Mouse (Mus musculus): ENCODE data around the gene Slc1a3. TPM values are rescaled to one million over a fixed set of nuclear protein-coding genes. Genes with fewer than 3 reads are reported as not detected.

Slc1a3 gene
- total RNA-seq, 4 experiments from 2014 or later, result 285 to 336 (median 314) TPM

DNA sequence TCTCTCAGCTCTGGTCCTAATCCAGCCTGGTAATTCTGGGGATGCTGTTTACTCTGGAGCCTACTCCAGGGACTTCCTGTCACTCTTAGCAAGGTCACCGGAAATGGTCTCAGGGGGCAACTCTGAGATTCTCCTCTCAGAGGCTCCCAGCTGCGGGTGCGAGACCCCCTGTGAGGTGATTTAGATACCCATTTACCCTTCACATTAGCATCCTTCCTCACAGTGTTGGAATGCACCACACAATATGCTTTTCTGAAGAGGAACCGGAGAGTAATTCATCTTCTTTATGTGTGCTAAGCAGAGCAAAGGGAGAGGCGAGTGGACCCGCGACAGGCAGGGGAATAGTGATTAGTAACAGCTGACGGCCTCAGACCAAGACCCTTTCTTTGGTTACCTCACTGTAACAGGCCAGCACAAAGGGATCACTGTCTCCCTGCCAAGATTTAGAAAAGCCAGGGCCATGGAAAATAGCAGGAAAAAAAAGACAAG, 51.0 kb downstream of the Slc1a3 start:
- DNase-seq (ENCODE audit: low spot score in 2 of 2), result peak in 1 of 2 experiments; percentile 55

DNA sequence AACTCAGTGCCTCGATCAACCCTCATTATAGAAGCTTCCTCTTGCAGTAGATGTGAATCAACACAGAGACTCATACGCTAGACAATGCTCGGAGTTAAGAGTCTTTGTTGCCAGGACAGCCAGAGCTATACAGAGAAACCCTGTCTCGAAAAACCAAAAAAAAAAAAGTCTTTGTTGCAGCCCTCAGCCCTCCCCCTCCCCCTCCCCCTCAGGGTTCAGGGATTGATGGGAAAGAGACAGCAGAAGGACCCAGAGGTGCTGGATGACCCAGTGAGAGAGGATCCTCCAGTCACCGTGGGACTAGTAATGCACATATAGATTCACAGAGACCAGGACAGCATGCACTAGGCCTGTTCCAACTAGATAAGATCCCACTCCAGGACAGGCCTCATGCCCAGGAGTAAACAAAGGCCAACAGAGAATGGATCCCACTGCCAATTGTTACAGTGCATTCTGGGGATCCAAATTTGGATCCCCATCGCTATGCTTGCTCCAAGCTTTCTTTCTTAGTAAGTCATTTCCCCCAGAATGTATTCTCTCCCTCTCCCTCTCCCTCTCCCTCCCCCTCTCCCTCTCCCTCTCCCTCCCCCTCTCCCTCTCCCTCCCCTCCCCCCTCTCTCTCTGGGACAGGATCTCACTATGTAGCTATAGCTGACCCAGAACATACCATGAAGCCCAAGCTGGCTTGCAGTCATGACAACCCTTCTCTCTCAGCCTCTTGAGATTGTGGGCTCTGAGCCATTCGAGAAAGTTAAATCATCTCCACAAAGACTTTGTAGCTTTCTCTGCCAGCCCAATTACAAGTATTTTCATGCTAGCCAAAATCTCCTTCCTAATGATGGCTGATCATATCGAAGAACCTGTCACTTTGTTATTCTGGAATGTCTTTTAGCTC, 52.2 kb downstream of the Slc1a3 start:
- no peak for DNase-seq (ENCODE audit: low spot score in 2 of 2)

DNA sequence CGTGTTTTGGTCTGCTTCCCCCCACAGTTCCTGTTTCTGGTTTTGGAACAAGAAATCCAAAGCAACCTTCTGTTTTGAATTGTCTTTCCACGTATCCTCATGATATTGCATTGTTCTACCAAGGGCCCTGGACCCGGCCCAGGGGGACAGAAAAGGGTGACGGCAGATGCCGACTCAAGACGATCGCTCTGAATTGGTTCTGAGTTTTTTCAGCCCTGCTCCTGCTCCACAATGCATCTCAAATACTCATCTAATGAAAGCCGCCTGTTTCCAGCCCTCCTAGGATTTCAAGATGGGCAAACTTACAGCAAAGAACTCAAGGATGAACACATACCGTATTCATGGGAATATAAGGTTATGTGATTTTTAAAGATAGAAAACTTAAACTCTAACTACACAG, 55.3 kb downstream of the Slc1a3 start:
- no peak for DNase-seq (ENCODE audit: low spot score in 2 of 2)

DNA sequence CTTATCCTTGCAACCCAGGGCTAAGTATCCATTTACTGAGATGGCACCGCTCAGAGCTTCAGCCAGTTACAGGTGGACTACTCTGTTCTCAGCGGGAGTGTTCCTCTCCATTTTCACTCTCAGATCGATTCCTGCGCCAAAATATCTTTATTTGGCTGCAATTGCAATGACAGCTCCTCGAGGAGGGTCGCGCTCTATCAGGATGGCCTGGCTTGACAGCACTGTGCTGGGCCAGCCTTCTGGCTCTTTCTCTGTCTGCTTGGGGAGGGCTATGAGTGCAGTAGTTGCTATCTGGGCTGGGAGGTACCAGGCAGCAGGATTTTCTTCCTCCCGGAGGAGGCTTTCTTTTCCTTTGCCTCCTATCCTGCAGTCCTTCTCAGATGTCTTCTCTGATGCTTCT, 57.9 kb downstream of the Slc1a3 start:
- no peak for DNase-seq (ENCODE audit: low spot score in 2 of 2)

DNA sequence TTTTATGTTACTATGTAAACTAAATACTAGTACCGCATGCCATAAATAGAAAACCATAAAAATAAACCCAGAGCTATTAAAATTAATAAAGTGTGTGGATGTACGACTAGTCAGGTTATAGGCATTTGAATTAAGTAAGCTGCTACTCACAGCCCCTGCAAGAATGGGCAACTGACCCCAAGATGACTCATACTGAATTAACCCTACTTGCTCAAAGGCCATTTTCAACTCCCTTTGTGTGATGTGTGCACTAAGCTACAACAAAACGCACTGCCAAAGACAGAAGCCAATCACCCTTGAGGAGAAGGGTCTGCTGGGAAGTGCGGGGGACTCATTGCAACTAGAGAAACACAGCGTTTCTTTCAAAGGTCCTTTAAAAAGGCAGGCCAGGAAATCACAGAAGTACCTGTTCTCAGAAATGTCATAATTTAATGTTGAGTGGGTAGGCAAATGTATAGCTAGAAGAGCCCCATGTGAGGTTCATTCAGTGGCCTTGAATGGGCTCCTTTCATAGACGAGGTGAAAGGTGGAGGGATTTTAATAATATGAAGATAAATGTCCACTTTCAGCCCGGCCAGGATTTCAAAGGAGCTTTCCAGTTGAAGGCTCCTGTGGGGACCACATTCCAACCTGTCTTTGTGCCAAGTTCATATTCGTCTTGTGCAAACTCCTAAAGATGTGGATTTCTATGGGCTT, 66.4 kb downstream of the Slc1a3 start:
- no peak for DNase-seq (ENCODE audit: low spot score in 2 of 2)

DNA sequence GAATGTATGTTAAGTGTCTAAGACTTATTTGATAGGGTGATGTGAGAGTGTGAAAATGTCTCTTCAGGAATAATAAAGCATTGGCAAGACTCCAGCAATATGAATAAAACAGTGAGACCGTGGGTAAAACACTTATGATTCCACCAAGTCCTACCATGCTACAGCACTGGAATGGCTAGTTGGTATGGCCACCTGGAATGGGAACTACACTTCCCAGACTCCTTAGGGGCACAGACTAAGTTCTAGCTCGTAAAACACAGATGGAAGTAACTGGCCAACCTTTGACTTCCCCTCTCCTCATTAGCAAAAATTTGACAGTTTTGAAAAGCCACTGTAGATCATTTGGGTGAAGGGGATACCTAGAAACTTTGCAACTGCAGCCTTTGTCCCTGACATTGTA, 70.7 kb downstream of the Slc1a3 start:
- no peak for DNase-seq (ENCODE audit: low spot score in 2 of 2)

DNA sequence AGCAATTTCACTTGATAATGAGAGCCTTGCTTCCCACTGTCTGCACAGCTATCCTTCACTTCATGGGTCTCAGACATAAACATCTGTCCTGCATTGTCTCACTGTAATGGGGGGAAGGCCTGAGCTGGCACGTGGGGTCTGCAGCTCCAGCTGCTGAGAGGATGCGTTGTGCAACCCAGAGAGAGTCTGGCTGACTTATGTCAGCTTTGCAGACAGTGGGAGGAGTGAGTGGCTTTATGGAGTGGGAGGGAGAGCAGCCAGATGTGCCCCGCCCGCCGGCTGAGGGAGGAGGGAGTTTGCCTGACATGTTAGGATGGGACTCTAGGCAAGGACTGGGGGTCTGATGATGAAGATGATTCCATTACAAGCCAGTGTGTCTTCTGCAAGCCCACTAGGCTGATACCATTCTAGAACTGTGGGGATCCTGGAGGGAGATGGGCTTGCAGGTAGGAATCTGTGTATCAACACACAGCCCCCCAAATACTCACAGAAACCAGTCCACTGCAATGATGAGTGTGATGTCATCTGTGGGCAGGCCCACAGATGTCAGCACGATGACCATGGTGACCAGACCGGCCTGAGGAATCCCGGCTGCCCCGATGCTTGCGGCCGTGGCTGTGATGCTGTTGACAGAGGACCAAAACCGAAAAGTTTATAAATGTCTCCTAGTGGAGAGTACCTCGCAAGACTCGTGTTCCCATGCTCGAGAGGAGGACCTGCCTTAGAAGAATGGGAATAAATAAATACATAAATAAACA, 71.8 kb downstream of the Slc1a3 start:
- no peak for DNase-seq (ENCODE audit: low spot score in 2 of 2)

DNA sequence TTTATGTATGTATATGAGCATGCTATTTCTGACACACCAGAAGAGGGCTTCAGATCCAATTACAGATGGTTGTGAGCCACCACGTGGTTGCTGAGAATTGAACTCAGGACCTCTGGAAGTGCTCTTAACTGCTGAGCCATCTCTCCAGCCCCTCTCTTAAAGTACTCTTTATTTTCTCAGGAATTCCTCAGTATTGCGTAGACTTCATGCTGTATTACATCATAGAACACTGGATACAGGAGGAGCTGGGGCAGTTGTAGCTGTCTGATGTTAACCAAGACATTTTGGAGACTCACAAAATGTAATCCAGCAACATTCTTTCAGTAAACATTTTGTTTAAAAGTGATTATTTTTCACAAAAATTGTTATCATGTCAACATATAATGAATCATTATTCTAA, 73.3 kb downstream of the Slc1a3 start:
- DNase-seq (ENCODE audit: low spot score in 2 of 2), result no peak

DNA sequence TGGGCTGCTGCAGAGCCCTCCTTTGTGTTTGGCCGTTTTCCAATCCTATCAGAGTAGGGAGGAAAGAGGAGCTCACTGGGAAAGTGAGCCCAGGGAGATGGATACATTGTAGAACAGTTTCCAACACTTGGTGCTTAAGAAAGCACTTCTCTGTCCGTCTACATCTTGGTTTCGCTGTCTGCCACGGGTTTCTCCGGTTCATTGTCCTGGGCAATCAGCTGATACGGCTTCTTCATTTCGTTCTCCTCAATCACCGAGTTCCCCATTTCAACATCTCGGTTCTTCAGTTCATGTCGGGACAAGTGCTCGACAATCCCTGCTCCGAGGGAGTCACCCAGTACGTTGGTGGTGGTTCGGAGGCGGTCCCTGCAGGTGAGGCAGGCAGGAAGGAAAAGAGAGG, 74.6 kb downstream of the Slc1a3 start:
- DNase-seq (ENCODE audit: low spot score in 2 of 2), result no peak

DNA sequence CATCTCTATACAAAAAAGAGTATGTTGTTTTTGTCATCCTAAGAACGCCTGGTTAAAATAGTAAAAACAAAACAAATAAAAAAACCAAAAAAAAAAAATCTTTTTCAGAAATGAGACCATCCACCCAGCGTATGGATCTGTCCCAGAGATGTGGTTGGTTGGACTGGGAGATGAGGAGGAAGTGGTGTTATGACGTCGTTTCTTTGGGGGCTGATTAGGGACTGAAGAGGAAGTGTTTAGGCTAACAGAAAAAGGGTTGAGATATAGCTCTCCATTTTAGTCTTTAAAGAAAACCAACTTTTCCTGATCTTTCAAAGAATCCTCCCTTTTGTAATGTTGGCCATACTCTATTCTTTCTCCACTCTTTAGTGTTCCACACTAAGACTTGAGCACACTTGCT, 75.8 kb downstream of the Slc1a3 start:
- DNase-seq (ENCODE audit: low spot score in 2 of 2), result no peak

DNA sequence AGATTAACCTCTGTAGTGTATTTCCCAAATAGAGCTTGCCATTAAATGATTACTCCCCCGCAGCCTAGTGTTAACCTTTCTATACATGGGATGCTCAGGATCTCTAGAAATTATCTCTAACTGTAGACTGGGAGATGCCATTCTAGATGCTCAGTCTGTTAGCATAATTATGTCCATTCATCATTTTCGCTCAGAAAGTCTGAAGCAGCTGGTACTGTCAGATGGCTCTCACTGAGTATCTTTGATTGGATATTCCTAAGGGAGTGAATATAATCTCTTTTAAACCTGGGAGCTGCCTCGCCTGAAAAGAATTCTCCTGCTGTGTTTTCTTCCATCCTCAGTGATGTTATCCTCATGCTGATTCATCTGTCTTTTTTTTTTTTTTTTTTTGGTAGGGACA, 76.2 kb downstream of the Slc1a3 start:
- no peak for DNase-seq (ENCODE audit: low spot score in 2 of 2)

DNA sequence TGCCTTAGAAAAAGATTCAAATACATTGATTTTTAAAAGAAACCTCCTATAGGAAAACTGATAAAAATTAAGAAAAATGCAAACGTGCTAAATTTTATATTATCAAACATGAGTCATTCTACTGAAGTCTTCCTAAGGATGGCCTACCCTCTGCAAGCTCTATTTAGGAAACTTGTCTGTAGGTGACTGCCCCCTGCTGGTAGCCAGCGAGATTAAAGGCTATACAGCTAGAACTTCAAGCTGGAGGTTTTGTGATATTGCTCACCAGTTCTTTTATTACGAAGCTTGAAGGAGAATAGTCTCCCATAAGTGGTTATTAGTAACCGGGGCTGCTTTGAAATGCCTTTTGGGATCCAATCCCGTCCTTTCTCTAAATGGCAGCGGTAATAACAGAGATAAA, 77.2 kb downstream of the Slc1a3 start:
- no peak for DNase-seq (ENCODE audit: low spot score in 2 of 2)

DNA sequence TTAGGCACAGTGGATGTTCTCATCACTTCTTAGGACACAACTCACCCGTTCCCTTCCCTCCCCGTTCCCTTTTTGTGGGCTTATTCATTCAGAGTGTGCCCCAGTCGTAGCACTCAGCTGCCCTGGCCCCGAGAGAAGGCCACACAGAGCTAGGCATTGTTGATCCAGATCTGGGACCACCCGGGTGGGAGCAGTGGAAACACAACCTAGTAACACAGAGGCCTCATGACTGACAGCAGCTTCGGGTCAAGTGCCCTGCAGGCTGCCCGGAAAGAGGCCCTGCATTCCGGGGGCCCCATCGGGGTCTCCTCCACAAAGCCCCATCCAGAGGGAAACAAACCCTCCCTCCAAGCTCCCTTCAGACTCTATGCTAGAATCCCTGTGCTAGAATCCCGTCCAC, 78.2 kb downstream of the Slc1a3 start:
- no peak for DNase-seq (ENCODE audit: low spot score in 2 of 2)

DNA sequence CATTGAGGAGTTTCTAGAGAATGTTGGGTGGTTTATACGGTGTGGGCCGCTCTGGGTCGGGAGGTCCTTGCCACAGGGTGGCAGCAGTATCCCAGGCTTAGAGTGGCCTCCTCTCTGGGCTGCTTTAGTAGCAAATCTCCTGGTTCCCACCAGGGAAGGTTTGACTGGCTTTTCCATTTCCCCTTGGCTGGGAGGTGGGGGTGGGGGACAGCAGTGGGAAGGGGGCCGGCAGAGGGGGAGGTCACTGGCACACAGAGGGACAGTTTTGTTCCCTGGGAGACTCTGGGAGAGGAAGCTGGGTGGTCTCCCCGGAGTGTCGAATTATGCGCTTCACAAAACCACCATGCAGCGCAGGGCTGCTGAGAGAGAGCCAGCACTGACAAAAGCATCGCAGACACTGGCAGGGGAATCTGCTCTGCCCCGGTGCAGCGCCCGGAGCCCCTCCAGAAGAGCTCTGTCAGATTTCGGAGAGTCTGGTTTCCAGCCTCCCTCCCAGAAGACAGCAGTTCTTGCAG, 81.2 kb downstream of the Slc1a3 start:
- DNase-seq (ENCODE audit: low spot score in 2 of 2), result peak; percentile 37 to 45

DNA sequence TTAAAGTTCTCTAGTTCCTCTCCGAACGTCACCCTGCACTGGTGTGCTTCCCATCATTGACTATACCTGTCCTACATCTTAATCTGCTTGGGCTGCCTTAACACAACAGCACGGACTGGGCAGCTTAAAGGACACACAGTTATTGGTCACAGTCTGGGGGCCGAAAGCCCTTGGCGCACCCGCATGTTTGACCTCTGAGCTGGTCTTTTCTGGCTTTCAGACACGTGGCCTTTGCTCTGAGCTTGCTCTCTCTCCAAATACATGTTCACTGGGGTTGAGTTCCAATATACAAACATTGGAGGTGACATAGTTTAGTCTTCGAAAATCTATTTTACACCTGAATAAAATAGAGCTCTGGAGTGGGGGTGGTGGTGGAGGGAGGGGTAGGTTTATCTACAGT, 82.4 kb downstream of the Slc1a3 start:
- DNase-seq (ENCODE audit: low spot score in 2 of 2), result no peak

DNA sequence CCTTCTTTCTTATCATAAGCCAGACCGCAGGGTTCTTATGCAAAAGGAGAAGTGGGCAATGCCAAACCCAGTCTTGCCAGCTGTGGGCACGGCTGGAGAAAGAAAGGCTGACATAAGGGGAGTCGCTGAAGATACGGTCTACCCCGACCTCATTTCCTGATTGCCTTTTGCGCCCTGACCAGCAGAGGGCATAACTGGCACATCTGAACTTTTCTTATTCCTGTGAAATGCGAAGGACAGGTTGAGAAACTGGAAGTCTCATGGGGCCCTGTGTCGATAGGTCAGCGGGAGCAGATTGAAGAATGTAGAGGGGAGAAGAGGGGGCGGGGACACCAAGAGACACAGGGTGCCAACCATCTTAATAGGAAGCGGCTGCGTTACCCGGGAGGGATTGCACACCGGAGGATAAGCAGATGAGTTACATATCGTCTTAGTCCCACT, 83.4 kb downstream of the Slc1a3 start:
- peak; percentile 18 to 71 for DNase-seq (ENCODE audit: low spot score in 2 of 2)

DNA sequence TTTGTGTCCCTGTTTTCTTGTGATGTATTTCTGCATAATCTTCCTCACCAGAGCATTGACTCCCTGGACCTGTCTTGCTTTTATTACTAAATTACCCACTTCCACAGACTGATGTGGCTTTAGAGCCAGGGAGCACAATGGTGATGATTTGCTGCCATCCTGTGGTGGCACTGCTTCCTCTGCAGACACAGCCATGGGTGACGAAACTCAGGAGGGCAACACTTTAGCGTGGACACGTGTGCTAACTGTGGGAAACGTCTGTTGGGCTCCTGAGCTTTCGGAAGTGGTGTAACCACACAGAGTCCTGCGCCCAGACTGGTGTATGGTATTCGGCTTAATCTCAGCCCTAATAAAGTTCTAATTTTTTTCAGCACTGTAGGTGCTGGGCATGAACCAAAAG, 85.2 kb downstream of the Slc1a3 start:
- DNase-seq (ENCODE audit: low spot score in 2 of 2), result no peak

DNA sequence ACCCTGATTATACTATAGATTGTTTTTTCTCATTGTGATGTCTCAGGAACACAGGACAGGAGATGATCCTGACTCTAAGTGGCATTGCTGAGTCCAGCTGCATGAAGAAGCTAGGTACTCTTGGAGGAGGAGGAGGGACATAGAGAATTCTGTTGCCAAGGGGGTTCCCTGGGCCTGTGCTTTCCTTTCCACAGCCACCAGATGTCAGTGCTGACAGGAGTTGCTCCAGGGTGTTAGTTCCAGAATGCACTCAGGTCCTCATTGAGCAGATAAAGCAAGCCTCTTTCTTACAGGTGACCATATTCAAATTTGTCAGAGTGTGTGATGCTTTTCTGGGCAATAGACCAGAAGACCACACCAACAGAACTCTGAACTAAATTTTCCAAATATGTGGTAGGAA, 86.7 kb downstream of the Slc1a3 start:
- DNase-seq (ENCODE audit: low spot score in 2 of 2), result no peak

DNA sequence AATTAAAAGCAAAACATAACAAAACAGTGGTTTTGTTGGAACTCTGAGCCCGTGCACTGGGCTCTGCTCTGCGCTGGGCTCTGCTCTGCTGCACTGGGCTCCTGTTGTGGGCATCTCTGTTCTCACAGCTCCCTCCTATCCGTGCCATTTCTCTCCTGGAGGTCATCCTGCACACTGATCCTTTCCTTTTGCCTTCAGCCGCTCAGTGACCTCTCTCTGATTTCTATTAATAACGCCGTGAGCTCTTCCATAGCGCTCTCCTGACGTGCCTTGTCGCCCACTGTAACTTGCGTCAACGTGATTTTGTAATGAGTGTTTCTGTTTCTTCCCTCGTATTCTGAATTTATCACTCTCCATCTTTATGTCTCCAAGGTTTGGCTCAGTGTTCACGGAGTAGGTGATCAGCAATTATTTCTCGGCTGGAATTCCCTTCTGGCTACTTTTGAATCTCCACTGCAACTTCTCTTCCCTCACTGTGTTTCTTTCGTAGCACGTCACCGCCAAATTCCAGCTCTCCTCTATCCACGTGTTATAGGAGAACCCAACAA, 91.0 kb downstream of the Slc1a3 start:
- no peak for DNase-seq (ENCODE audit: low spot score in 2 of 2)

DNA sequence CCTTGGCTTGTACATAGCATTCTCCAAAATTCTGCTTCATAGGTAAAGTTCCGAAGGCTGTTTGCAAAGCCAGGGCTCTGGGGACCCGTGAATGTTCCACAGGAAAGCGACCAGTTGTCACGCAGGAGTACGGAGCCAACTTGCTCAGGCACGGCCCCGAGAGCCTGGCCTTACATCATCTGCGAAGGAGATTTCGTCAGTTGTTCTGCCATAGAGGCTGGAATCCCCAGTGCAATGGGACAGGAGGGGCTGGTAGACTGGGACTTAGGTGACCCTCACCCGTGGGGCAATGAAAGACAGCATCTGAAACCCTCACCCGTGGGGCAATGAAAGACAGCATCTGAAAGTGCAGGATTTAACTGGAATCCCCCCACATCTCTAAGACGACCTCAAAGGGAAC, 94.3 kb downstream of the Slc1a3 start:
- DNase-seq (ENCODE audit: low spot score in 2 of 2), result no peak

DNA sequence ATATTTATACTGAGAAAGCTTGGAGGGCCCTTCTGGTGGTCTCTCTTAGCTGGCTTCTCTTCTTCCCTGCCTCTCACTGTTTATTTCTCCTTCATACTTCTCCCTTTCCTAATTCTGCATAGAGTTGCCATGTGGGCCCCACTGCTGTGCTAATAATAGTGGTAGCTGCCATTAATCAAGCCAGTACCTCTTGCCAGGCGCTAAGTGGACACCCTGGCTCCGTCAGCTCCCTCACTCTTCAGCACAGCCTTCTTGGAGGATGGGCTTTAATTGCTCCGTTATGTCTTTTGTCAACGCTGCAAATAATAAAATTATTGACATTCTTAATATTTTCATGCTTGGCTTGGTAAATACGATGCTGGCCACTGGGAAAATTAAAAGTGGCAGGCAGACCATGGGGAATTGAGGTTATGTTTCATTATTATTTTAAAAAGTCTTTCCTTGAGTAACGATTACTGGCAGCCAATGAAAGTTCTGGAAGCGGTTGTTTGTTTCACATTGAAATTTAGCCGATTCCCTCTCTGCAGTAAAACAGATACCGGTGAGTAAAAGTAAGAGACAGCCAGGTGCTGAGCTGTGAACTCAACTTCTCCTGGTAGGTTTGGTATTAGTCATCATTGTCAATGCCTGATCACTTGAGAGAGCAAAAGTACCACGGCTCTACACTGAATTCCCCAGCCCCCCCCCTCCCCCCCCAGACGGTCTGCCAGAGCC, 94.9 kb downstream of the Slc1a3 start:
- DNase-seq (ENCODE audit: low spot score in 2 of 2), result no peak

All from left cerebral cortex, adult 8-10 months (tissue).